Mouse (Mus musculus) heart, postnatal 14 days (tissue): Measurements from ENCODE around the gene Ifnz. TPM values are rescaled to one million over a fixed set of nuclear protein-coding genes. Genes with fewer than 3 reads are reported as not detected.
"Not testable (repeated sequence)": the region's sequence is repeated elsewhere in the genome, so short reads cannot be mapped to it uniquely, and the experiment has no call there.

ENCODE experiments used
- DNase-seq, 2 experiments: peaks; one replicate each; pipeline ENCODE4 v3.0.0; 2021 to 2022
- intact Hi-C: fragments of 180-260 bp; cut with DNase I; formaldehyde crosslinking; loops from one replicate; pipeline ENCODE4 v1.15.1; 2025
- total RNA-seq, 2 experiments: library from RNA; stranded (reverse); gene quantifications; 2 replicates each; pipeline ENCODE4 v1.2.3; 2021

The Ifnz gene
- total RNA-seq, 2 experiments from 2014 or later: not detected

DNA sequence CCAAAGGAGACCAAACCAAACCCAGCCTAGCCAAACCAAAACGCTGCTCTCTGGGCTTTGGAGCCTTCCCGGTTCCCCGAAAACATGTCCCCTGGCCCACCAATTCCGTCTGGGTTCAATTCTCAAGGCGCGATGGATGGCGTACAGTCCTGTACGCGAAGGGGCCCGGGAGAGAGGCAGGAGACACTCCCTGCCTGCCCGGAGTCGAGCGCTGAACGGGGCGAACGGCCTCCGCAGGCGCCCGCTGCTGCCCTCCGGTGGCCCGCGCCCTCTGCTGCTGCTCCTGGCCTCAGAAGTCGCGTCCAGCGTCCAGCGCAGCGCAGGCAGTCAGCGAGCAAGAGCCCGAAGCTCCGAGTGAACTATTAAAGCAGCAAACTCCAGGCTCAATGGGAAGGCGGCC, 404 bp downstream of the Ifnz start:
- DNase-seq: peak; percentile 26 to 37
- intact Hi-C loops: not testable (repeated sequence)

DNA sequence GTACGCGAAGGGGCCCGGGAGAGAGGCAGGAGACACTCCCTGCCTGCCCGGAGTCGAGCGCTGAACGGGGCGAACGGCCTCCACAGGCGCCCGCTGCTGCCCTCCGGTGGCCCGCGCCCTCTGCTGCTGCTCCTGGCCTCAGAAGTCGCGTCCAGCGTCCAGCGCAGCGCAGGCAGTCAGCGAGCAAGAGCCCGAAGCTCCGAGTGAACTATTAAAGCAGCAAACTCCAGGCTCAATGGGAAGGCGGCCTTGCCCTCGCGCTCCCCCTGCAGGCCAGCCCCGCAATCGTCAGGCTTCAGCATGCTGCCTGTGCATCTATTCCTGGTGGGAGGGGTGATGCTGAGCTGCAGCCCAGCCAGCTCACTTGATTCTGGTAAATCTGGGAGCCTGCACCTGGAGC, 3.5 kb downstream of the Ifnz start, which contains the start of gene Gm13276:
TSS of gene Gm13276 (plus strand) at position 301 of the 400 bp plus-strand sequence.
- DNase-seq, intact Hi-C loops: not testable (repeated sequence)

DNA sequence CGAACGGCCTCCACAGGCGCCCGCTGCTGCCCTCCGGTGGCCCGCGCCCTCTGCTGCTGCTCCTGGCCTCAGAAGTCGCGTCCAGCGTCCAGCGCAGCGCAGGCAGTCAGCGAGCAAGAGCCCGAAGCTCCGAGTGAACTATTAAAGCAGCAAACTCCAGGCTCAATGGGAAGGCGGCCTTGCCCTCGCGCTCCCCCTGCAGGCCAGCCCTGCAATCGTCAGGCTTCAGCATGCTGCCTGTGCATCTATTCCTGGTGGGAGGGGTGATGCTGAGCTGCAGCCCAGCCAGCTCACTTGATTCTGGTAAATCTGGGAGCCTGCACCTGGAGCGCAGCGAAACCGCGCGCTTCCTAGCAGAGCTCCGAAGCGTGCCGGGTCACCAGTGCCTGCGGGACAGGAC, 6.5 kb downstream of the Ifnz start, which contains the start of gene Gm13277:
TSS of gene Gm13277 (plus strand) at position 231 of the 400 bp plus-strand sequence.
- intact Hi-C loops: not testable (repeated sequence)
- DNase-seq: peak; percentile 65 to 73

DNA sequence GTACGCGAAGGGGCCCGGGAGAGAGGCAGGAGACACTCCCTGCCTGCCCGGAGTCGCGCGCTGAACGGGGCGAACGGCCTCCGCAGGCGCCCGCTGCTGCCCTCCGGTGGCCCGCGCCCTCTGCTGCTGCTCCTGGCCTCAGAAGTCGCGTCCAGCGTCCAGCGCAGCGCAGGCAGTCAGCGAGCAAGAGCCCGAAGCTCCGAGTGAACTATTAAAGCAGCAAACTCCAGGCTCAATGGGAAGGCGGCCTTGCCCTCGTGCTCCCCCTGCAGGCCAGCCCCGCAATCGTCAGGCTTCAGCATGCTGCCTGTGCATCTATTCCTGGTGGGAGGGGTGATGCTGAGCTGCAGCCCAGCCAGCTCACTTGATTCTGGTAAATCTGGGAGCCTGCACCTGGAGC, 9.3 kb downstream of the Ifnz start, which contains the start of gene Gm13278:
TSS of gene Gm13278 (plus strand) at position 301 of the 400 bp plus-strand sequence.
- intact Hi-C loops, DNase-seq: not testable (repeated sequence)

DNA sequence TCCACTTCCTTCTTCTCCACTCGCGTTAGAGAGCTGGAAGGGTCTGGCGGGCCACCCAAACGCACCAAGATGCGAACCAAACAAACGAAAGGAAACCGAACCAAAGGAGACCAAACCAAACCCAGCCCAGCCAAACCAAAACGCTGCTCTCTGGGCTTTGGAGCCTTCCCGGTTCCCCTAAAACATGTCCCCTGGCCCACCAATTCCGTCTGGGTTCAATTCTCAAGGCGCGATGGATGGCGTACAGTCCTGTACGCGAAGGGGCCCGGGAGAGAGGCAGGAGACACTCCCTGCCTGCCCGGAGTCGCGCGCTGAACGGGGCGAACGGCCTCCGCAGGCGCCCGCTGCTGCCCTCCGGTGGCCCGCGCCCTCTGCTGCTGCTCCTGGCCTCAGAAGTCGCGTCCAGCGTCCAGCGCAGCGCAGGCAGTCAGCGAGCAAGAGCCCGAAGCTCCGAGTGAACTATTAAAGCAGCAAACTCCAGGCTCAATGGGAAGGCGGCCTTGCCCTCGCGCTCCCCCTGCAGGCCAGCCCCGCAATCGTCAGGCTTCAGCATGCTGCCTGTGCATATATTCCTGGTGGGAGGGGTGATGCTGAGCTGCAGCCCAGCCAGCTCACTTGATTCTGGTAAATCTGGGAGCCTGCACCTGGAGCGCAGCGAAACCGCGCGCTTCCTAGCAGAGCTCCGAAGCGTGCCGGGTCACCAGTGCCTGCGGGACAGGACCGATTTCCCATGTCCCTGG, 12.2 kb downstream of the Ifnz start, which contains the start of gene Gm13275:
TSS of gene Gm13275 (plus strand) at position 552 of the 740 bp plus-strand sequence.
- intact Hi-C loops: not testable (repeated sequence)
- peak; percentile 70 to 78 for DNase-seq

DNA sequence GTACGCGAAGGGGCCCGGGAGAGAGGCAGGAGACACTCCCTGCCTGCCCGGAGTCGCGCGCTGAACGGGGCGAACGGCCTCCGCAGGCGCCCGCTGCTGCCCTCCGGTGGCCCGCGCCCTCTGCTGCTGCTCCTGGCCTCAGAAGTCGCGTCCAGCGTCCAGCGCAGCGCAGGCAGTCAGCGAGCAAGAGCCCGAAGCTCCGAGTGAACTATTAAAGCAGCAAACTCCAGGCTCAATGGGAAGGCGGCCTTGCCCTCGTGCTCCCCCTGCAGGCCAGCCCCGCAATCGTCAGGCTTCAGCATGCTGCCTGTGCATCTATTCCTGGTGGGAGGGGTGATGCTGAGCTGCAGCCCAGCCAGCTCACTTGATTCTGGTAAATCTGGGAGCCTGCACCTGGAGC, 15.2 kb downstream of the Ifnz start, which contains the start of gene Gm13279:
TSS of gene Gm13279 (plus strand) at position 301 of the 400 bp plus-strand sequence.
- DNase-seq, intact Hi-C loops: not testable (repeated sequence)

DNA sequence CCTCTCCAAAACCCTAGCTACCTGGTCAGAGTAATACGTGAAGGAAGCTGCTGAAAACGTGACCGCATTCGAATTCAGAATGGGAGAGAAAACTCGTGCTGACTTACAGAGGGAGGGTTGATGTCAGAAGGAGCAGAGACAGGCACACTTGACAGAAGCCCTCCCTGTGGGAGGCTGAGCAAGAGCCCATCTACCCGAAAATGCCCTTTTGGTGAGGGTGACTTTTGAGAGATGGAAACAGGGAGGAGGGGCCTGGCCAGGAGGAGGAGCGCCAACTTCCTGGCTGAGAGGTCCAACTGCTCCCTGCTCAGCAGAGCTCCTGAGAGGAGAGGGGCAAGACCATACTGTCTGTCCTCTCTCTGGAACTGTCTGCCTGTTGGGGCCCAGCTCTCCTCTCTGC, 17.4 kb downstream of the Ifnz start, which contains the start of gene Gm13285:
TSS of gene Gm13285 (plus strand) at position 301 of the 400 bp plus-strand sequence.
- DNase-seq, intact Hi-C loops: not testable (repeated sequence)

DNA sequence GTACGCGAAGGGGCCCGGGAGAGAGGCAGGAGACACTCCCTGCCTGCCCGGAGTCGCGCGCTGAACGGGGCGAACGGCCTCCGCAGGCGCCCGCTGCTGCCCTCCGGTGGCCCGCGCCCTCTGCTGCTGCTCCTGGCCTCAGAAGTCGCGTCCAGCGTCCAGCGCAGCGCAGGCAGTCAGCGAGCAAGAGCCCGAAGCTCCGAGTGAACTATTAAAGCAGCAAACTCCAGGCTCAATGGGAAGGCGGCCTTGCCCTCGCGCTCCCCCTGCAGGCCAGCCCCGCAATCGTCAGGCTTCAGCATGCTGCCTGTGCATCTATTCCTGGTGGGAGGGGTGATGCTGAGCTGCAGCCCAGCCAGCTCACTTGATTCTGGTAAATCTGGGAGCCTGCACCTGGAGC, 21.0 kb downstream of the Ifnz start, which contains the start of gene Gm13287:
TSS of gene Gm13287 (plus strand) at position 301 of the 400 bp plus-strand sequence.
- DNase-seq, intact Hi-C loops: not testable (repeated sequence)

DNA sequence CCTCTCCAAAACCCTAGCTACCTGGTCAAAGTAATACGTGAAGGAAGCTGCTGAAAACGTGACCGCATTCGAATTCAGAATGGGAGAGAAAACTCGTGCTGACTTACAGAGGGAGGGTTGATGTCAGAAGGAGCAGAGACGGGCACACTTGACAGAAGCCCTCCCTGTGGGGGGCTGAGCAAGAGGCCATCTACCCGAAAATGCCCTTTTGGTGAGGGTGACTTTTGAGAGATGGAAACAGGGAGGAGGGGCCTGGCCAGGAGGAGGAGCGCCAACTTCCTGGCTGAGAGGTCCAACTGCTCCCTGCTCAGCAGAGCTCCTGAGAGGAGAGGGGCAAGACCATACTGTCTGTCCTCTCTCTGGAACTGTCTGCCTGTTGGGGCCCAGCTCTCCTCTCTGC, 23.3 kb downstream of the Ifnz start, which contains the start of gene Gm13288:
TSS of gene Gm13288 (plus strand) at position 301 of the 400 bp plus-strand sequence.
- DNase-seq, intact Hi-C loops: not testable (repeated sequence)

DNA sequence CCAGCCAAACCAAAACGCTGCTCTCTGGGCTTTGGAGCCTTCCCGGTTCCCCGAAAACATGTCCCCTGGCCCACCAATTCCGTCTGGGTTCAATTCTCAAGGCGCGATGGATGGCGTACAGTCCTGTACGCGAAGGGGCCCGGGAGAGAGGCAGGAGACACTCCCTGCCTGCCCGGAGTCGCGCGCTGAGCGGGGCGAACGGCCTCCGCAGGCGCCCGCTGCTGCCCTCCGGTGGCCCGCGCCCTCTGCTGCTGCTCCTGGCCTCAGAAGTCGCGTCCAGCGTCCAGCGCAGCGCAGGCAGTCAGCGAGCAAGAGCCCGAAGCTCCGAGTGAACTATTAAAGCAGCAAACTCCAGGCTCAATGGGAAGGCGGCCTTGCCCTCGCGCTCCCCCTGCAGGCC, 23.8 kb downstream of the Ifnz start:
- intact Hi-C loops: not testable (repeated sequence)
- peak; percentile 44 to 51 for DNase-seq

DNA sequence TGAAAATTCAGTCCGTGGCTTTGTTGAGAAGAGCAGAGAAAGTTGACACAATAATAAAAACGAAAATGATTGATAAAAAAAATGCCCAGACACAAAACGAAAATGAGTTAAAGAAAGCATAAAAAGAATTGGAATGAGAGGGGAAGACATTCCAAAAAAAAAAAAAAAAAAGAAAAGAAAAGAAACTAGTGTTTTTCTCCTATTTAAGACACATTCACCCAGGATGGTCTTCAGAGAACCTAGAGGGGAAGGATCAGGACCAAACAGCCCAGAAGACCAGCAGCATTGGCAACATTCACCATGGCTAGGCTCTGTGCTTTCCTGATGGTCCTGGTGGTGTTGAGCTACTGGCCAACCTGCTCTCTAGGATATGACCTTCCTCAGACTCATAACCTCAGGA, 34.0 kb downstream of the Ifnz start, which contains the start of gene Ifna7:
TSS of gene Ifna7 (plus strand) at position 301 of the 400 bp plus-strand sequence.
- DNase-seq: no peak
- intact Hi-C loops: loop anchor here (5.0 kb wide), 1 partner anchor 134 kb away; the partner anchor contains the start of gene Ifna2

DNA sequence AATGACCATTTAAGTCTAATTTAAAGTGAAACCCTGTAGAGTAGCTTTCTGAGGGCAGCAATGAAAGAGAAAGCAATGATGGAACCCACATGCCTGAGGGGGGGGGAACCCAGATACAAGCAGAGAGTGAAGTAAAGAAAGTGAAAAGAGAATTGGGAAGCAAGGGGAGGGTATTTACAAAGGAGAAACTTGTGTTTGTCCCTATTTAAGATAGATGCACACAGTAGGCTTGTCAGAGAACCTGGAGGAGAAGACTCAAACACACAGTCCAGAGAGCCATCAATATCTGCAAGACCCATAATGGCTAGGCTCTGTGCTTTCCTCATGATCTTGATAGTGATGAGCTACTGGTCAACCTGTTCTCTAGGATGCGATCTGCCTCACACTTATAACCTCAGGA, 37.7 kb downstream of the Ifnz start, which contains the start of gene Ifna11:
TSS of gene Ifna11 (plus strand) at position 301 of the 400 bp plus-strand sequence.
- intact Hi-C loops: loop anchor here (5.0 kb wide), 1 partner anchor 137 kb away; the partner anchor contains the start of gene Ifna2

DNA sequence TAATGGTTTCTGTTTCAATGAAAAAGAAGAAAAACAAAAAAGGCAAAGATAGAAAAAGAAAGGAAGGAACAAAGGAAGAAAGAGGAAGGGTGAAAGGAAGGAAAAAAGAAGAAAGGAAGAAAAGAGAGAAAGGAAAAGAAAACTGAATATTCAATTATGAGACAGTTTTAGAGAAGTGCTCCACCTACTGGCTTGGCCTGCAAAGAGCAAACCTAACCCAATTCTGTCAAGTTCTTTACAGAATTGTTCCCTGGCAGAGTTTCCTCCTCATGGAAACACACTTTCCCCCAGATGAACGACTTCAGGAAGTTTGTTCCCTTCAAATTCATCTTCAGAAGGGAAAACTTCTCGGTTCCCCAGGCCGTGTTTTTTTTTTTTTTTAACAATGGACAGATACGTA, 41.1 kb downstream of the Ifnz start:
- intact Hi-C loops: no loop called here

More for the DNA sequence above, 37.7 kb downstream of the Ifnz start, which contains the start of gene Ifna11:
- no peak for DNase-seq

DNA sequence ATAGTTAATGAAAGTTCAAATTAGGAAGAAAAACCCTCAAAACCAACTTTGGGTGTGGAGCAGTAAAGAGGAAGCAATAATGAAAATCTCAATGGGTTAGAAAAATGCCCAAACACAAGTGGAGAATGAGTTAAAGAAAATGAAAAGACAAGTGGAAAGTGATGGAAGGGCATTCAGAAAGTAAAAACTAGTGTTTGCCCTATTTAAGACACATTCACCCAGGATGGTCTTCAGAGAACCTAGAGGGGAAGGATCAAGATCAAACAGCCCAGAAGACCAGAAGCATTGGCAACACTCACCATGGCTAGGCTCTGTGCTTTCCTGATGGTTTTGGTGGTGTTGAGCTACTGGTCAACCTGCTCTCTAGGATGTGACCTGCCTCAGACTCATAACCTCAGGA, 45.2 kb downstream of the Ifnz start, which contains the start of gene Ifna6:
TSS of gene Ifna6 (plus strand) at position 301 of the 400 bp plus-strand sequence.
- DNase-seq, intact Hi-C loops: not testable (repeated sequence)

More for the DNA sequence above, 41.1 kb downstream of the Ifnz start:
- DNase-seq: peak in 1 of 2 experiments; percentile 12

DNA sequence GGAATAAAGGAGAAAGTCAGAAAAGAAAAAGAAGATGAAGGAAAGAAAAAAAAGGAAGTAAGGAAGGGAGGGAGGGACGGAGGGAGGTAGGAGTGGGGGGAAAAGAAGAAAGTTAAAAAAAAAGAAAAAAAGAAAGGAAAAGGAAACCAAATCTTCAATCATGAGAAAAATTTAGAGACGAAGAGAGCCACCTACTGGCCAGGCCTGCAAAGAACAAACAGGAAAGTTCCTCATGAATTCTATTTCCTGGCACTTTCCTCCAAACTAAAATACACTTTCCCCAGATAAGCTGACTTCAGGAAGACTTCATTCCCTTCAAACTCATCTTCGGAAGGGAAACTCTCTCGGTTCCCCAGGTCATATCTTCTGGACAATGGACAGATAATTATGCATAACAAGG, 48.6 kb downstream of the Ifnz start:
- peak; percentile 5 to 36 for DNase-seq
- intact Hi-C loops: no loop called here

Other genes starting within 250 kb of the Ifnz start
- gene Ifna15, start 223.9 kb upstream of the Ifnz start, total RNA-seq: not detected
- gene Ifna14, start 210.3 kb upstream of the Ifnz start, total RNA-seq: not detected
- gene Ifna9, start 189.7 kb upstream of the Ifnz start, total RNA-seq: not detected
- not detected for gene Ifna12, start 178.8 kb upstream of the Ifnz start, total RNA-seq
- not detected for gene C87499, start 147.7 kb upstream of the Ifnz start, total RNA-seq
- gene Ifna13, start 137.7 kb upstream of the Ifnz start, total RNA-seq: not detected
- gene Ifna16, start 105.2 kb upstream of the Ifnz start, total RNA-seq: not detected
- not detected for gene Ifna2, start 98.2 kb upstream of the Ifnz start, total RNA-seq
- gene Ifnab, start 90.8 kb upstream of the Ifnz start, total RNA-seq: not detected
- 1 to 10 TPM in 1 of 2 experiments, under 1 TPM in 1; 0.22 to 1.0 TPM for gene Gm26566, start 60.3 kb upstream of the Ifnz start, total RNA-seq
- 10 to 100 TPM; 73.9 to 75.5 TPM for gene Klhl9, start 59.7 kb upstream of the Ifnz start, total RNA-seq
- gene Gm13271, start 27.3 kb upstream of the Ifnz start, total RNA-seq: not detected
- not detected for gene Gm13283, start 22.0 kb upstream of the Ifnz start, total RNA-seq
- not detected for gene Gm13290, start 8.3 kb upstream of the Ifnz start, total RNA-seq
- gene Gm13289, start 5.2 kb upstream of the Ifnz start, total RNA-seq: not detected
- not detected for gene Gm13272, start 2.3 kb upstream of the Ifnz start, total RNA-seq
- not detected for gene Gm13276, start 3.6 kb downstream of the Ifnz start, total RNA-seq
- not detected for gene Gm13277, start 6.5 kb downstream of the Ifnz start, total RNA-seq
- gene Gm13278, start 9.4 kb downstream of the Ifnz start, total RNA-seq: not detected
- gene Gm13275, start 12.4 kb downstream of the Ifnz start, total RNA-seq: not detected
- gene Gm13279, start 15.3 kb downstream of the Ifnz start, total RNA-seq: not detected
- gene Gm13285, start 17.5 kb downstream of the Ifnz start, total RNA-seq: under 1 TPM; 0.19 to 0.22 TPM
- not detected for gene Gm13287, start 21.1 kb downstream of the Ifnz start, total RNA-seq
- gene Gm13288, start 23.4 kb downstream of the Ifnz start, total RNA-seq: not detected
- not detected for gene Ifna7, start 34.1 kb downstream of the Ifnz start, total RNA-seq
- gene Ifna11, start 37.8 kb downstream of the Ifnz start, total RNA-seq: not detected
- not detected for gene Ifna6, start 45.3 kb downstream of the Ifnz start, total RNA-seq
- gene Ifna5, start 53.4 kb downstream of the Ifnz start, total RNA-seq: not detected
- not detected for gene Ifna4, start 59.7 kb downstream of the Ifnz start, total RNA-seq
- gene Ifna1, start 68.0 kb downstream of the Ifnz start, total RNA-seq: not detected
- not detected for gene Ifne, start 98.1 kb downstream of the Ifnz start, total RNA-seq